Mouse (Mus musculus): ENCODE measurements around the gene Nedd9. TPM values are rescaled to one million over a fixed set of nuclear protein-coding genes. Genes with fewer than 3 reads are reported as not detected.

Nedd9 gene
- total RNA-seq, 2 experiments from 2014 or later = 13.4 to 14.8 TPM

DNA sequence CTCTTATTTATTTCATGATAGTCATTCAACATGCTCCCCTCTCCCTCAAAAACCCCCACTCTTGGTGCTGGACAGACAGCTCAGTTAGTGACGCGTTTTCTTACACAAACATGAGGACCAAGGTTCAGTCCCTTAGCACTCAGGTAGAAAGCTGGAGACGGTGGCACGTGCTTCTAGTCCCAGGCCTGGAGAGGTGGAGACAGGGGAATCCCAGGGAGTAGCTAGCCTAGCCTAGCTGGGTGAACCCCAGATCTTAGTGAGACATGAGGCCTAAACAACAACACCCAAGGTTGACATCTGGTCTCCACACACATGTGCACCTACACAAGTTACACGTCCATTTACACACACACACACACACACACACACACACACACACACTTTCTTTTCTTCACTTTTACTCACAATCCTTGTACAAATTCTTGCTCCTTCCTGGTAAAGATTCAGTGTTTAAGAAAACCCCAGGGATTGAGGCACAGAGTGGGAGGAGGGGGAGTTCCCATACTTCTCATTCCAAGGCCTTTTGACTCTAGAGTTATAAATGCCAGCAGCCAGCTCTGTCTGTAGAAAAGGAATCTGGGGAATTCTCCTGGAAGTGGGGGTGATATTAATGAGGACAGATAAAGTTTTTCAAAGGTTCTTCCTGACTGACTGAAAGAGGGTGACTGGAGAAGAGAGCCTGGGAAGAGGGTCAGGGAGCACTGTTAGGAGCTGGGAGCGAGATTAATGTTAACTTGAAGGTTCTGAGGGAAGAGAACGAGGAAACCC lies 29.9 kb downstream of the Nedd9 start:
- no peak for DNase-seq (ENCODE audit: extremely low spot score in 1 of 2, low spot score in 1 of 2)

DNA sequence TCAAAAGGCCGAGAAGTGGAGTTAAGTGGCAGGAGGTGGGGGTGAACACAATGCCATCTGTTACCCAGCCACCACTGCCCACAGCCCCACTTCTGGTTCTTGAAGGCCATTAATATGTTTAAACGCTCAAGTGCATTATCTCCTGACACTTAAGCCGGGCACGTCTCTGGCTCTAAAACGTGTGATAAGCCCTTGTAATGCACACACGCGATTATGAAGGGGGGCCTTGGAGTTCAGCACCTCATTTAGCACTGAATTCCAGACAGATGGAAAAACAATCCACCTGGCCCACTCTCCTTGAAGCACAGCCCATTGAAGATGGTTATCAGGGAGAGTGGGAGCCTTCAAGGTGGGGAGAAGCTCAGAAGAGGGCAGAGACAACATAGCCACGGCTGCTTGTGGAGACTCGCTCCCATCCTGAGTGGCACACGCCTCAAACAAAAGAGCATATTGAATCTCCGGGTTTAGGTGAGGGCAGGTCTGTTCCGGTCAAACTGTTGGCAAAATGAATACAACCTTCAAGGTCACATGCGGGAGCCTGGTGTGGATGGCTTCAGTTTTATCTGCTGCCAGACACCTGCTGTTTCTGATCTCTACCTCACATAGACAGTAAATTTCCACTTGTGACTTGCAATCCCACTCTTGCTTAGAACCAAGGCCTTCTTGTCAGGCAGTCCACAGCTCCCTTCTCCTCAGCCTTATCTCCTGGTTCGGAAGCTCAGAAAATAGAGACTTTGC lies 30.7 kb downstream of the Nedd9 start:
- DNase-seq (ENCODE audit: extremely low spot score in 1 of 2, low spot score in 1 of 2) = no peak

DNA sequence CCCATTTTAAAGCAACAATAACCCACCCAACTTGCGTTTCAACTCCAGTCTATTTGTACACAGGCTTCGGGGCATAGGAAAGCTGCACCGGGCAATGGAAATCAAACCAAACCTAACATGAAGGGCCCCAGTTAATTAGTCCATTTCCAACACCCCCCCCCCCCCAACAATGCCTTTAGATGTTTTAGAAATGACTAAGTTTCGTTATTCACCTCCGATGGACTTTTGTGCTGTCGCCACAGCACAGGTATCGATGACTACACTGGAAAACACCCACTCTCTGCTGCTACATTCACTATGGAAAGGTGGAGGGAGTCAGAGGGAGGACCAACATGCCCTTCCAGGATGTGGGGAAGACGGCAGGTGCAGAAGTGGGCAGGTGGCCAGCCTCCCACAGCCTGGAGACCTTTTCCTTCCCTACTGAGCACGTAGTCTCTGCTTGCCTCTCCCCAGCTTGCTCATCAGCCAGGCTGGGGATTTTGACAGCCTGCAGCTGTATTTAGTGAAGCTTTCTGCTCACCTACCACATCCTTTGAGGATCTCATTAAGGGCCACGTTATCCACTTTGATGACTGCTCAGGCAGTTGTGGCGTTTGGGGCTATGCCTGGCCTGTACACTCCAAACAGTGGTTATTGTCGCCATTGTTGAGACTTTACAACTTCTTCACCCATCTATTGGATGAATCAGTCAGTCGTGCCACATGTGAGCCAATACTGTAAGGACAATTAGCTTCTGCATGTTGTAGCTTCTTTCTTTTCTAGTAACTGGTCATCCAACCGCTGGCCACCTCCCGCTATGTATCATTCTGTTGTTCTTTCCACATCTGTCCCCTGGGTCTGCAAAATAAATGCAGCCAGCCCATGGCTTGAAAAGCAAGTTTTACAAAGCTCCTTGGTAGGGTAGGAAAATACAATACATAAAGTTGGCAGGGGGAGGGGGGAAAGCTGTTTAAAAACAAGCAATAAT lies 33.7 kb downstream of the Nedd9 start:
- no peak for DNase-seq (ENCODE audit: extremely low spot score in 1 of 2, low spot score in 1 of 2)

GRCm38 (mm10) chr13:41450821-41451220 lies 36.3 kb downstream of the Nedd9 start:
- no peak for DNase-seq (ENCODE audit: extremely low spot score in 1 of 2, low spot score in 1 of 2)

GRCm38 (mm10) chr13:41449211-41449610 lies 38.0 kb downstream of the Nedd9 start:
- no peak for DNase-seq (ENCODE audit: extremely low spot score in 1 of 2, low spot score in 1 of 2)

DNA sequence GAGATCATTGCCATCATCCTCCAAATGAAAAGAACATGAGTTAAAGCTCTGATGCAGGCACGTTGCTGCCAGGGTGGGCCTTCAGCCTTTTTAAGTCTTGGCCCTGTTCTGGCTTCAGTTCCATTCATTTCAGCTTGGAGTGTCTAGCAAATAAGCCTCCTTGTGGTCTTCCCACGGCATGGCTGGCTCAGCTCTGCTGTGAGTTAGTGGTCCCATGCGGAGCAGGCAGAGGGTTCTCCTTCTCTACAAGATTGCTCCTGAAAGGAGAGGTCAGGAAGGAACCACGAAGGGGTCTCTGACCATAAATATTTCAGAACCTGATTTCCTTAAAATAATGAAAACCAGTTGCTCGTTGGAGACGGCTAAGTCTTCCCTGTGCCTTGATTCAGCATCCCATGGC lies 40.0 kb downstream of the Nedd9 start:
- DNase-seq (ENCODE audit: extremely low spot score in 1 of 2, low spot score in 1 of 2) = no peak

DNA sequence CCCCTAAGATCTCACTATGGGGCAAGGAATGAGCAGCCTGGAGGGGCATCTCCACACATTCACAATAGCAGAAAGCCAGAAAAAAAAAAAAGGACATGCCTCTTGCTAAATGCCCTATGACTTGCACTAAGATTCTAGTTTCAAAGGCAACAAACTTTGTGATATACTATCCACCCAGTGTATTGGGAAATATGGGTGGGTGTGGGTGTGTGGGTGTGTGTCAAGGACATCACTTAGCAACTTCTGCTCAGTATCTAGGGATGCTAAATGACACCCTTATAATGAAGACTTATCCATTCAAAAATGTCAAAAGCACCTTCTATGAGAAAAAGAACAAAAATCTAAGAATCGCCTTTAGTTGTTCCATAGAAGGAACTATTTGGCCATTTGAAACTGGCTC lies 40.6 kb downstream of the Nedd9 start:
- no peak for DNase-seq (ENCODE audit: extremely low spot score in 1 of 2, low spot score in 1 of 2)

DNA sequence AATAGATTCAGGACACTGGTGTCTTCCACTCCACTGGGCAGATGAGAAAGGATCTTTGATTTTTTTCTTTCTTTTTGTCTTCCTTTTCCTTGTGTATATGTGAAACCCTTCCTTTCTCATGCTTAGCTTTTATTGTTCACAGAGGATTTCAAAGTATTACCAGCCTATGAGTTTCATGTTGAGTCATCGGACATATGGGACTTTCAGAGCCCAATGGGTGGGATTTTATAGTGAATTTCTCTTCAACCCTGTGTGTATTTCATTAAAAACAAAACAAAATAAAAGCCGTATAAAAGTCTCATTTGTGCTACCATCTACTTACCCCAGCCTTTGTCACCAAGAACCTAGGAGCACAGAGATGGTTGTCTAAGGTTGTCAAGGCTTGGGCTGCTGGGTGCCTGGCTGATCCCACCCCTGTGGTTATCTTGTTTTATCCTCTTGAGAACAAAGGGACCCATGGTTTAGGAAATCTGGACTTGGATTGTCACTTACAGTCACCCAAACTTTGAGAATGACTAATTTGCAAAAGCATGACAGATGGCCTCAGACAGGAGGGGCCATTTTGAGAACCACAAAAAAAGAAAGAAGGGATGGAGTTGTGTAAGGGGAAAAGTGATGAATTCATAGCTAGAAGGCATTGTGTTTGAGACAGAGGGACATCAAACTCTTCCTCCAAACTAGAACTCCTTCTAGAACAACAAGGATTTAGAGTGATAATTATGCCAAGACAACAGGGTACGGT lies 41.9 kb downstream of the Nedd9 start:
- no peak for DNase-seq (ENCODE audit: extremely low spot score in 1 of 2, low spot score in 1 of 2)

DNA sequence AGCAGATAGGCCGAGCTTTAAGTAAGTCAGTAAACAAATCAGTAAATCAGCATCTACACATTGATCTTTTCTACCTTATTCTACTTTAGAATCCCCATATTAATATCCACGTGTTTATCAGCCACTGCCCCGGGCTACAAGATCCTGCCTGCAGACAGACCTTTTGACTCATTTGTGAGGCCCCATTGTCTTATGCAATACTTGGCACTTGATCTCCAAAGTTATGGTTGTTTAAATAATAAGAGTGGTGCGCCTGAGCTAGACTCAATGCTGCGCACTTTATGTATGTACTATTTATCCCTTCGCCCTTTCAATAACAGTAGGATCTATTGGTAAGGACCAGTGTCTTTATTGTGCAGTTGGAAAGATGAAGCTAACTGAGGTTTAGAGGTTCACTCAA lies 42.9 kb downstream of the Nedd9 start:
- DNase-seq (ENCODE audit: extremely low spot score in 1 of 2, low spot score in 1 of 2) = no peak

GRCm38 (mm10) chr13:41442145-41442544 lies 45.0 kb downstream of the Nedd9 start:
- DNase-seq (ENCODE audit: extremely low spot score in 1 of 2, low spot score in 1 of 2) = no peak

DNA sequence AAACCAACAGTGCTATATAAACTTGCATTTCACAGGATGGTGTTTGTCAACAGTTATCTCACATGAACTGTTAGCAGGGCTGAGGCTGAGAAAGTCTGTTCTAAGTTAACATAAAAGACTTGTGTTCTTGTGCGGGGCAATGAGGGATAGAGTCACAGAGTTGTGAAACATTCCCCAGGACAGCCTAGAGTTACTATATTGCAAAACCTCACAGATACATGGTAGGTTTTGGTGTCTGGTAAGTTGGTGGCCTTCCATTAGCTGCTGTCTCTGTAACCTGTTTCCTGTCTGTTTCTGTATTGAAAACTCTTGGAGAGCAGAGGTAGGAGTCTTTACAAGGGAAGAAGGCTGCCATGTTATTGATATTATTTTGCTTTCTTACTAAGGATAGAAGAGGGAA lies 47.0 kb downstream of the Nedd9 start:
- DNase-seq (ENCODE audit: extremely low spot score in 1 of 2, low spot score in 1 of 2) = no peak

DNA sequence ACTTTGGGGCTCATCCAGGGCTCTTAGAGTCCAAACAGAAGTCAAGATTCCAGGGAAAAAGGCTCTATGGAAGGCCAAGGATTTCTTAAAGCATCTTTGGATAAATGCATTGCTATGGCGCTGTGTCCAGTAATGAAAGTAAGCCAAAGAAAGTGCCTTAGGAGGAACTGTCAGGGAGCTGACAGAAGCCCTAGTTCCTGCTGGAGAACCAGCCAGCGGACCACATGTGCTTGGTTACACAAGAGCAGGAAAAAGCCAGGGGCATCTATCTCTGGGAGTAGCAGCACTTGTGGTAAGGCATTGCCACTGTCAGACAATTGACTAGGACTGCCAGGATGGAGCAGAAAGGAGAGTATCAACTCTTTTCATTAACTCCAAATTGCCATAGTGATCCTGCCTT lies 49.8 kb downstream of the Nedd9 start:
- DNase-seq (ENCODE audit: extremely low spot score in 1 of 2, low spot score in 1 of 2) = no peak

DNA sequence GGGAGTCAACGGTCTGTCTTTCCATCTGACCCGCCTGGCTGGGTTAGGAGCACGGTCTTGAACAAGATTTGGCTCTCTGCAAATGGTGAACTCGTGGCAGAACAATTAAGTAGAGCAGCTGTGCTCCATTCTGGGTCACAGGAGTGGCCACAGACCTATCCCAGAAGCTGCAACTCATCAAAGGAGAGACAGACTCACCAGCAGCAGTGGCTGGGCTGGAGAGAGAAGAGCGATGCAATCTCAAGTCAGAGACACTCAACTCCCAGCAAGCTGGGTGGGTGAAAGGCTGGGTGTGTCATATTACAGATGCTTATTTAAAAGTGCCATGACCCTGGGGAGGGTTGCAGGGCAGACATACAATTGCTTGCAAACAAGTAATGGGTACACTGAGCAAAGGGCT lies 50.4 kb downstream of the Nedd9 start:
- DNase-seq (ENCODE audit: extremely low spot score in 1 of 2, low spot score in 1 of 2) = no peak

- DNase-seq (ENCODE audit: extremely low spot score in 1 of 2, low spot score in 1 of 2) = no peak
Observed at GRCm38 (mm10) chr13:41433201-41433600, 54.0 kb downstream of the Nedd9 start.

DNA sequence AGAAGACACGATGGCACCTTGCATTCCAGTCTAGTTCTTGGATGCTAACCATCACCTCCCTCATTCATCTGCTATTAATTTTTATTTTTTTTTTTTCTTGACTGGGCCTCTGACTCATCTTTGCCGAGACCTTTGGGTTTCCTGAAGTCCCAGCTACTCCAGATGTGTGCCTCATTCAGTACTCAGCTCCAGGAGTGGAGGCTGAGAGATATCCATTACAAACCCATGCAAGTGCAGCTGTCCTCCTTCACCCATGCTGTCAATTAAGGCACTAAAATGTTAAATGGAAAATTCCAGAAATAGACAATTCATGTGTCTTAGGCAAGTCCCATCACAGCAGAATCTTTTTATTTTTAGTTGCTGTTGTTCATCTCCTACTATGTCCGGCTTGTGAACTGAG lies 55.4 kb downstream of the Nedd9 start:
- no peak for DNase-seq (ENCODE audit: extremely low spot score in 1 of 2, low spot score in 1 of 2)

- no peak for DNase-seq (ENCODE audit: extremely low spot score in 1 of 2, low spot score in 1 of 2)
Observed at GRCm38 (mm10) chr13:41427046-41427445, 60.1 kb downstream of the Nedd9 start.

- no peak for DNase-seq (ENCODE audit: extremely low spot score in 1 of 2, low spot score in 1 of 2)
Observed at GRCm38 (mm10) chr13:41423463-41424074, 63.6 kb downstream of the Nedd9 start.

DNA sequence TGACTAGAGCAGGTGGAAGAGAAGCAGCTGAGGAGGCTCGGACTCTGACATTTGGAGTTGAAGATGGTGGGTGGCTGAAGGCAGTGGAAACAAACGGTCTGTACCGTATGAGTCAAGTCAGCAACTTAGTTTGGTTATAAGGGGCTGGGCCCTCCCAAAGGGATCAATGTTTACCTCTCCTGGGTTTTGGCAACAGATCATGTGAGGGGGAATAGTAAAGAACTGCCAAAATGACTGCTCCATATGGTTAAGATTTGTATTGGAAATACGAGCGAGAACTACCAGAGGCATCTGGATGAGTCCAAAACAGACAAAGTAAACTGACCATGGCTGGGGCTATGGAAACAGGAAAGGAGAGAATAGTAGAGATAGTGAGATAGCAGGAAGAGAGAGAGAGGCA lies 64.6 kb downstream of the Nedd9 start:
- no peak for DNase-seq (ENCODE audit: extremely low spot score in 1 of 2, low spot score in 1 of 2)

DNA sequence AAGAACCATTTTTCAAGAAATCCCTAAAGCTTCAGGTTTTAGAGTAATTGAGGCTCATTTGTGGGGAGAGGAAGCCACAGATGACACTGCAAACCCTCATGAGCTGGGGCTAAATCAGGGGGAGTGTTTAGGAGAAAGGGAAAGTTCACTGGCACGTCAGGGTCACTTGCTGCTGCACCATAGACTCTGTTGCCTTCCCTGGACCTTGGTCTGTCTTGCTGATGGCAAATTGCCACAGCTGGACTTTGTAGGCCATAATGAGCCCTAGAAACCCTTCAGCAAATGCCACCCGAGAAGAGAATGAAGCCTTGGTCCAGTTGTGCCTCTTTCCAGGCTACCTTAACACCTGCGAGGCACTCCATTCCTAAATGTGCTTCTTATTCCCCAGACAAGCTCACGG lies 66.8 kb downstream of the Nedd9 start:
- no peak for DNase-seq (ENCODE audit: extremely low spot score in 1 of 2, low spot score in 1 of 2)
